Mouse (Mus musculus) E14TG2a.4 (cell line): ENCODE results near the gene Efcab6.

Experiments used
- H3K27me3 ChIP-seq: 2 replicates; pipeline ENCODE4 v1.6.1; 2014; ENCODE audit warnings: low read length, control low read depth; ENCODE audit not compliant: insufficient read depth
- H3K36me3 ChIP-seq: 2 replicates; pipeline ENCODE4 v1.6.1; 2014; ENCODE audit warnings: low read length, control low read depth; ENCODE audit not compliant: insufficient read depth
- H3K4me1 ChIP-seq: replicated peaks from 2 replicates; pipeline ENCODE4 v1.6.1; 2014; ENCODE audit warnings: low read depth, low read length, control low read depth
- H3K4me3 ChIP-seq: replicated peaks from 2 replicates; pipeline ENCODE4 v1.5.1; 2014; ENCODE audit warnings: mild to moderate bottlenecking, low read length
- H3K9me3 ChIP-seq: 2 replicates; pipeline ENCODE4 v1.6.1; 2014; ENCODE audit warnings: low read length, control low read depth
- CTCF ChIP-seq: conservative IDR thresholded peaks from 2 replicates; pipeline ENCODE4 v1.5.1; 2014; ENCODE audit warnings: low read length
- NANOG ChIP-seq: IDR thresholded peaks from 2 replicates; pipeline ENCODE4 v1.6.1; 2014; ENCODE audit warnings: borderline replicate concordance, low read length, mixed read lengths
- POU5F1 ChIP-seq: IDR thresholded peaks from 2 replicates; pipeline ENCODE4 v1.6.1; 2014; ENCODE audit warnings: low read length, borderline replicate concordance

The Efcab6 gene

DNA sequence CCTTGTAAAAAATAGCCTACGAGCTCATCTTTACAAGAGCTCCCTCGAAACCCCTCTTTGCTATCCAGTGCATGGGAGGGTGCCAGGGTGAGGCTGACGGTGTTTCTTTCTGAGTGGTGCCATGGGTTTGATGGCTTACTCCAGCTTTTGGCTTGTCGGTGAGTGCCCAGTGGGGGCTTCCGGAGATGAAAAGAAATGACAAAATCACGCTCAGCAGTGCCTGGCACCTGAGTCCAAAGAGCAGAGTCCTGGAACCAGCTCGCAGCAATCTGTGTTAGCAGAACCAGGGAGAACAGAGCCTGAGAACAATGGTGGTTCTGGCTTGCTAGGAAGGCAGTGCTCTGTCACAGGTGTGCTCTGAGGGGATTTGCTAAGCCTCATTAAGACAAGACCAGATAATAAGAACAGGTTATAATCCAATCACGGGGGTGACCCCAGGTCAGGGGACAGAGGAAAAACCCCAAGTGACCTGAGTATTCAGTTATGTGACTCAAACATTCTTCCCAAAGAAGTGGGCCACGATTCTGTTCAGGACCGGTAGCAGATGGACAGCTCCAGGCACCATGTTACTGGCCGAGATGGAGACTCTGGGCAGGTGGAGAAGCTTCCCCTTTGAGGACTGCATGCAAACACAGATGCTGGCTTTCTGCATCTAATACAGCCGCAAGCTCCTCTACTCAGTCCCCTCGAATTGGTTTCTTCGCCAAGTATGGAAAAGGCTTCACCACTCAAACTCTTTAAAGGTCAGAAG, 82.8 kb downstream of the Efcab6 start:
- Histone ChIP-seq H3K4me1 (peaks cover 23% of the 10 kb centered on the region), H3K4me3 (no peak overlapping the region), H3K27me3 (no peaks in the 10 kb centered on the region), H3K9me3 (no peaks in the 10 kb centered on the region), H3K36me3 (no peaks in the 10 kb centered on the region)
- no peak for TF ChIP-seq POU5F1
- TF ChIP-seq NANOG: no peak
- TF ChIP-seq CTCF: no peak

DNA sequence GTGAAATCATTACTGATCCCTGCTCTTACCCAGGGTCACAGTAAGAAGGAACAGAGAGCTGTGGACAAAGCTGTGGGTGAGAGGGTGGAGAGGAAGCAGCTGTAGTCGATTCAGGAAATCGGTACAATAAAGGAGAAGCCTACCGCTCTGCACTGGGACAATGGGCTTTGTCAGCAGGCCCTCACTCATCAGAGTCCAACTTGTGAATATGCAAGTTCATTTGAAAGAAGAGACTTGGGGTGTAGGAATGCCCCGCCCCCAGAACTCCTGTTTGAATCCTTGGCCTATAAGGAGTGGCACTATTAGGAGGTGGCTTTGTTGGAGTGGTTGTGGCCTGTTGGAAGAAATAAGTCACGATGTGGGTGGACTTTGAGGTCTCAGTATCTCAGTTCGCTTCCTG, 86.3 kb downstream of the Efcab6 start:
- TF ChIP-seq CTCF (no peak), NANOG (peak; percentile 66), POU5F1 (no peak)
- H3K36me3 ChIP-seq: no peaks in the 10 kb centered on the region

GRCm38 (mm10) chr15:83977108-83977507, 88.1 kb downstream of the Efcab6 start:
- Histone ChIP-seq H3K4me3 (no peak overlapping the region), H3K27me3 (no peaks in the 10 kb centered on the region; the same call in 1 of the 2 replicates), H3K9me3 (peaks cover 5% of the 10 kb centered on the region; the same call in 1 of the 2 replicates), H3K36me3 (no peaks in the 10 kb centered on the region), H3K4me1 (peaks cover 31% of the 10 kb centered on the region)
- TF ChIP-seq NANOG (no peak), POU5F1 (no peak), CTCF (no peak)

More for the DNA sequence above, 86.3 kb downstream of the Efcab6 start:
- no peaks in the 10 kb centered on the region for H3K27me3 ChIP-seq
- peaks cover 31% of the 10 kb centered on the region for H3K4me1 ChIP-seq
- peaks cover 5% of the 10 kb centered on the region; the same call in 1 of the 2 replicates for H3K9me3 ChIP-seq
- peak overlapping the region; percentile 13; the same call in 1 of the 2 replicates for H3K4me3 ChIP-seq

GRCm38 (mm10) chr15:83972206-83972605, 93.0 kb downstream of the Efcab6 start:
- no peak for TF ChIP-seq POU5F1
- TF ChIP-seq NANOG: no peak
- Histone ChIP-seq H3K9me3 (peaks cover 5% of the 10 kb centered on the region; the same call in 1 of the 2 replicates), H3K36me3 (no peaks in the 10 kb centered on the region), H3K4me1 (peaks cover 6% of the 10 kb centered on the region), H3K4me3 (no peak overlapping the region), H3K27me3 (peaks cover 2% of the 10 kb centered on the region)

GRCm38 (mm10) chr15:83967802-83968201, 97.4 kb downstream of the Efcab6 start:
- TF ChIP-seq CTCF (no peak), NANOG (no peak), POU5F1 (no peak)
- no peaks in the 10 kb centered on the region for H3K4me1 ChIP-seq
- H3K36me3 ChIP-seq: no peaks in the 10 kb centered on the region
- no peak overlapping the region for H3K4me3 ChIP-seq
- peaks cover 2% of the 10 kb centered on the region for H3K27me3 ChIP-seq
- no peaks in the 10 kb centered on the region for H3K9me3 ChIP-seq

GRCm38 (mm10) chr15:83965126-83965525, 100.1 kb downstream of the Efcab6 start:
- no peak for TF ChIP-seq NANOG
- no peak for TF ChIP-seq POU5F1
- TF ChIP-seq CTCF: no peak
- Histone ChIP-seq H3K36me3 (no peaks in the 10 kb centered on the region), H3K4me3 (no peak overlapping the region), H3K4me1 (0 out of 2 replicates have a peak, but pooled peaks cover 3% of the 10 kb centered on the region), H3K27me3 (peaks cover 2% of the 10 kb centered on the region), H3K9me3 (no peaks in the 10 kb centered on the region)

GRCm38 (mm10) chr15:83958376-83958775, 106.8 kb downstream of the Efcab6 start:
- no peak for TF ChIP-seq POU5F1
- TF ChIP-seq NANOG: no peak
- TF ChIP-seq CTCF: no peak
- Histone ChIP-seq H3K9me3 (no peaks in the 10 kb centered on the region), H3K4me1 (0 out of 2 replicates have a peak, but pooled peaks cover 3% of the 10 kb centered on the region), H3K36me3 (no peaks in the 10 kb centered on the region), H3K27me3 (peaks cover 4% of the 10 kb centered on the region; the same call in 1 of the 2 replicates), H3K4me3 (no peak overlapping the region)

DNA sequence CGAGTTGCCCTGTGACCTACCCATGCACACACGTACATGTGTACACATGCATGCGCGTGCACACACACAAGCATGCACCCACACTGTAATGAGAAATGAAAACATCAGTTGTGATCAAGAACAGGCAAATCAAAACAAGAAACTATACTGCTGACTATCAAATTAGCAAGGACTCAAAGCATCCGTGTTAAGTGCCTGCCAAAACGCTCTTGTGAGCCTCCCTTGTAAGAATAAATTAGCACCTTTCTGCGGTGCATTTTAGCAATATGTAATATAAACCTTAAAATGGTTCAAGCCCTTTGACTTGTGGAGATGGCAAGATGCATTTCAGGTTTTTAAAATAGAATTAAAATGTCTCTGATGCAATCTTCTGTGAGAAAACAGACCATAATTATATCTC, 108.2 kb downstream of the Efcab6 start:
- no peak overlapping the region for H3K4me3 ChIP-seq
- TF ChIP-seq POU5F1: no peak
- TF ChIP-seq NANOG: no peak
- TF ChIP-seq CTCF: no peak
- H3K9me3 ChIP-seq: no peaks in the 10 kb centered on the region
- H3K27me3 ChIP-seq: peaks cover 4% of the 10 kb centered on the region; the same call in 1 of the 2 replicates
- H3K4me1 ChIP-seq: 0 out of 2 replicates have a peak, but pooled peaks cover 3% of the 10 kb centered on the region
- no peaks in the 10 kb centered on the region for H3K36me3 ChIP-seq
